Mouse (Mus musculus) liver, postnatal 0 days (tissue): ENCODE measurements at regions not wholly inside any gene's neighbourhood (a gene's known extent, or its start where the extent isn't known, plus 50 kb on each side); places are given as distances from the start of the nearest gene placed in this dataset.

Experiments
- CTCF ChIP-seq: sonication (generic); IDR thresholded peaks from 2 replicates; pipeline ENCODE4 v1.5.1; 2016; ENCODE audit warnings: antibody characterized with exemption, low read depth
- EP300 ChIP-seq: IDR thresholded peaks from 2 replicates; pipeline ENCODE4 v1.6.1; 2016; ENCODE audit warnings: antibody characterized with exemption, low read depth, mild to moderate bottlenecking

DNA sequence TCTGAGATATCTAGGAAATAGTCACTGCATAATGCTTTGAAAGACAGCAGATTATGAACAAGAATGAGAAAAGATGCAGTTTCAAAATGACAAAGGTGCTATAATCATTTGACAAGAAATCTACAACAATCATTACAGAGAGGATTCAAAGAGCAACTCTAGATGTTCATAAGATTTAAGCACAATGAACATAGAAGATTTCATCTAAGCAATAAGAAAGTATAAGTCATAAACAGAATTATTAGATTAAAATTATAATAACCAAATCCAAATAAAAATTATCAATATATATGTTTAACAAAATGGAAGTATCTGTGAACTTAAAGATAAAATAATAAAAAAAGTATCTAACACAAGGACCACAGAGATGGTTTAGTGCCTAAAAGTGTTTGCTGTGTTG, 783.9 kb downstream of the Stpg2 start:
- TF ChIP-seq CTCF (no peak), EP300 (no peak)
